Mouse (Mus musculus): ENCODE measurements around the gene Fars2.

- no peak for TF ChIP-seq CTCF (IDR thresholded peaks at IDR 0.05; ENCODE audit: low read depth, low read length)
- TF ChIP-seq GATA1 (IDR thresholded peaks at IDR 0.05; ENCODE audit: borderline replicate concordance, low read length): no peak
- no peak for TF ChIP-seq POLR2AphosphoS5 (IDR thresholded peaks at IDR 0.05; ENCODE audit: insufficient replicate concordance, low read depth, low read length)
- no peak for TF ChIP-seq TAL1 (conservative IDR thresholded peaks at IDR 0.05; ENCODE audit: low read depth, low read length)
- no peak for TF ChIP-seq GATA2 (IDR thresholded peaks at IDR 0.05; ENCODE audit: borderline replicate concordance, low read depth, low read length)
Measured at GRCm38 (mm10) chr13:36444748-36445423, 327.7 kb downstream of the Fars2 start.
